25 mouse cellular contexts compared by ENCODE assay signal in genomic region chr17:84431991-84432390, GRCm38 (mm10). TPM values are rescaled to one million over a fixed set of nuclear protein-coding genes. Genes with fewer than 3 reads are reported as not detected.
DNase-seq lines count a peak whose midpoint lies in the region; ATAC-seq and TF ChIP-seq lines count a peak whose summit lies in the region.
"Had no signal": no experiment of that assay in that cellular context is flagged by ENCODE, and none has a peak within 500 bp of the region (broad histone marks: within the 10 kb centered on the region; RNA-seq: fewer than 3 reads in every experiment).

No protein-coding gene starts in this region.

- peaks cover 41% of the 10 kb centered on the region for H3K36me3 ChIP-seq in liver, postnatal 0 days (replicated peaks; ENCODE audit: insufficient read depth, low read length)
- H3K36me3 ChIP-seq in small intestine, adult 2 months (ENCODE audit: control insufficient read depth, insufficient read depth, low read length) = peaks cover 22% of the 10 kb centered on the region

- TF ChIP-seq POLR2A in small intestine, adult 2 months (IDR thresholded peaks at IDR 0.05; ENCODE audit: low read depth, low read length) = no peak

- intact Hi-C loops in heart, postnatal 36 days (cut with DNase I) = no loop called here

- H3K27ac ChIP-seq in liver, postnatal 0 days (ENCODE audit: low read depth) = no peak overlapping the region
- peak overlapping the region; percentile 31; the same call in 1 of the 2 replicates for H3K27ac ChIP-seq in small intestine, adult 2 months (ENCODE audit: insufficient read depth, low read depth, low read length)
- H3K27ac ChIP-seq: embryonic facial prominence, embryonic 12.5 days; embryonic facial prominence, embryonic 15.5 days; gastrocnemius, adult 2 months; heart, embryonic 15.5 days; hindbrain, embryonic 14.5 days had no signal

- no peak overlapping the region for H3K4me2 ChIP-seq in liver, postnatal 0 days (ENCODE audit: low read depth, low read length)
- H3K4me2 ChIP-seq: embryonic facial prominence, embryonic 12.5 days; embryonic facial prominence, embryonic 15.5 days; heart, embryonic 12.5 days; heart, embryonic 15.5 days; hindbrain, embryonic 14.5 days had no signal

- no peak for TF ChIP-seq EP300 in liver, postnatal 0 days (IDR thresholded peaks at IDR 0.05; ENCODE audit: low read depth)

- no peaks in the 10 kb centered on the region for H3K4me1 ChIP-seq in liver, postnatal 0 days (ENCODE audit: insufficient read depth)
- no peaks in the 10 kb centered on the region; the same call in 1 of the 2 replicates for H3K4me1 ChIP-seq in small intestine, adult 2 months (ENCODE audit: control insufficient read depth, insufficient read depth, insufficient read length, low read length)
- H3K4me1 ChIP-seq: embryonic facial prominence, embryonic 12.5 days; embryonic facial prominence, embryonic 15.5 days; heart, embryonic 12.5 days had no signal

- H3K9ac ChIP-seq in liver, postnatal 0 days (replicated peaks) = no peak overlapping the region
- H3K9ac ChIP-seq: embryonic facial prominence, embryonic 12.5 days; embryonic facial prominence, embryonic 15.5 days; forebrain, postnatal 0 days; heart, embryonic 12.5 days; heart, embryonic 15.5 days; hindbrain, embryonic 14.5 days had no signal

- no peaks in the 10 kb centered on the region for H3K27me3 ChIP-seq in liver, postnatal 0 days (ENCODE audit: insufficient read depth, low read length)
- H3K27me3 ChIP-seq in small intestine, adult 2 months (ENCODE audit: control insufficient read depth, insufficient read depth, low read length) = no peaks in the 10 kb centered on the region
- H3K27me3 ChIP-seq: embryonic facial prominence, embryonic 12.5 days; embryonic facial prominence, embryonic 15.5 days; heart, embryonic 12.5 days; heart, embryonic 15.5 days had no signal

- no peaks in the 10 kb centered on the region for H3K9me3 ChIP-seq in liver, postnatal 0 days (ENCODE audit: low read length)
- H3K9me3 ChIP-seq: embryonic facial prominence, embryonic 12.5 days; embryonic facial prominence, embryonic 15.5 days; heart, embryonic 12.5 days; heart, embryonic 15.5 days had no signal

- peak; percentile 56 for ATAC-seq in liver, postnatal 0 days
- ATAC-seq: forebrain, embryonic 14.5 days; forebrain, postnatal 0 days had no signal

- TF ChIP-seq CTCF in liver, postnatal 0 days (IDR thresholded peaks at IDR 0.05; ENCODE audit: low read depth) = no peak
- no peak for TF ChIP-seq CTCF in small intestine, adult 2 months (IDR thresholded peaks at IDR 0.05; ENCODE audit: extremely low read depth, insufficient read length, insufficient replicate concordance, low read depth, low read length)

- no peak overlapping the region for H3K4me3 ChIP-seq in liver, postnatal 0 days (ENCODE audit: low read depth, low read length)
- H3K4me3 ChIP-seq in small intestine, adult 2 months (ENCODE audit: low read depth, low read length) = no peak overlapping the region
- H3K4me3 ChIP-seq: embryonic facial prominence, embryonic 12.5 days; embryonic facial prominence, embryonic 15.5 days; gastrocnemius, adult 2 months; heart, embryonic 12.5 days; heart, embryonic 15.5 days had no signal

- WGBS in liver, postnatal 0 days (ENCODE audit: insufficient replicate concordance) = 63% methylated on average over 5 of the region's 5 CpGs
- WGBS in small intestine, adult 2 months = 44% methylated on average over 5 of the region's 5 CpGs

- peak; percentile 80 for DNase-seq in heart, adult 11 months
- no peak for DNase-seq in heart, postnatal 36 days
- no peak for DNase-seq in liver, postnatal 0 days
- no peak for DNase-seq in liver
- DNase-seq in kidney, postnatal 36 days = no peak
- DNase-seq in spleen, postnatal 10 days (ENCODE audit: low spot score in 2 of 2) = no peak
- DNase-seq: adrenal gland, adult 2 months; adrenal gland, postnatal 14 days; cerebellum, adult 11 months; cerebellum, adult 2 months; cerebellum, adult 9-11 months; cerebellum, postnatal 25 days; forebrain, postnatal 0 days; gastrocnemius, adult 2 months; gastrocnemius, postnatal 14 days; heart, adult 18-20 months; heart, postnatal 10 days; heart, postnatal 4 days had no signal

RNA-seq across cellular contexts. Expression of gene Thada, which starts 34.0 kb away (rescaled TPM):
- total RNA-seq in heart, postnatal 36 days (2021) = 1 to 10 TPM; 7.3 to 9.1 TPM
- polyA plus RNA-seq in liver, postnatal 0 days (2015; fragmentation: Nextera tagmentation; extraction: Ambion mirVana) = 1.2 and 1.5 TPM in 2 replicates
- 3.5 and 4.6 TPM in 2 replicates for polyA plus RNA-seq in small intestine, adult 2 months (2012; rRNA removed)
